ENCODE assay signal across 1 mouse cellular context in the genomic region with DNA sequence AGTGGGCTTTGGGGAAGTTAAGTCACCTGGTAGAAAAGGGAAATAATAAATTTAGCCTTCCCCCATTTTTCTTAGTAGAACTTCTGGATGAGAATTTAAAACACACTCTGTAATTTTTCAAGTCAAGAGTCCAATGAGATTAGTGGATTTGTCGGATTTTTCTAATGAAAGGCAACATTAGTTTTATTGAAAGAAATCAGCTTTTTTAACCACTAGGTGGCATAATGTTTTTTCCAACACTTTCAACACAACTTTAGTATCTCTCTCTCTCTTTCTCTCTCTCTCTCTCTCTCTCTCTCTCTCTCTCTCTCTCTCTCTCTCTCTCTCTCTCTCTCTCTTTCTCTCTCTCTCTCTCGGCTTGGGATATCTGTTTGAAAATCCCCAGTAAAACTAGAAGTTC.
TF ChIP-seq lines count a peak whose summit lies in the region.

No protein-coding gene starts in this region.

TF ChIP-seq in CH12.LX, 34 proteins besides CTCF, POLR2A, EP300 and RAD21:
- no peak for TF ChIP-seq MEF2A (IDR thresholded peaks at IDR 0.05; ENCODE audit: borderline replicate concordance, low read depth, low read length)
- TF ChIP-seq JUND (conservative IDR thresholded peaks at IDR 0.05; ENCODE audit: low read depth, low read length): 0 out of 2 replicates have a peak, but pooled peaks have one; percentile 28
